Mouse (Mus musculus) midbrain, embryonic 13.5 days (tissue): ENCODE measurements at regions not wholly inside any gene's neighbourhood (a gene's known extent, or its start where the extent isn't known, plus 50 kb on each side); places are given as distances from the start of the nearest gene placed in this dataset.
"Not testable (repeated sequence)": the region's sequence is repeated elsewhere in the genome, so short reads cannot be mapped to it uniquely, and the experiment has no call there.

Experiments
- ATAC-seq: fragments of 200-750 bp; cut with Nextera tagmentation; 2 replicates; pipeline ENCODE4 v1.8.0; 2017; ENCODE audit warnings: mild to moderate bottlenecking, moderate TSS enrichment, moderate library complexity
- H3K27ac ChIP-seq: fragments of 300-500 bp; sonication (generic); 2 replicates; pipeline ENCODE4 v1.5.1; 2015; ENCODE audit warnings: inconsistent platforms, mild to moderate bottlenecking, moderate library complexity
- H3K27me3 ChIP-seq: fragments of 300-500 bp; sonication (generic); 2 replicates; pipeline ENCODE4 v1.6.1; 2015; ENCODE audit warnings: mild to moderate bottlenecking, inconsistent platforms
- H3K36me3 ChIP-seq: fragments of 300-500 bp; sonication (generic); 2 replicates; pipeline ENCODE4 v1.6.1; 2015; ENCODE audit warnings: mild to moderate bottlenecking, inconsistent platforms
- H3K4me1 ChIP-seq: fragments of 300-500 bp; sonication (generic); replicated peaks from 2 replicates; pipeline ENCODE4 v1.6.1; 2015; ENCODE audit warnings: inconsistent platforms
- H3K4me2 ChIP-seq: fragments of 300-500 bp; sonication (generic); replicated peaks from 2 replicates; pipeline ENCODE4 v1.6.1; 2015; ENCODE audit warnings: moderate library complexity, mild to moderate bottlenecking, inconsistent platforms
- H3K4me3 ChIP-seq: fragments of 300-500 bp; sonication (generic); replicated peaks from 2 replicates; pipeline ENCODE4 v1.5.1; 2015; ENCODE audit warnings: mild to moderate bottlenecking, inconsistent platforms
- H3K9ac ChIP-seq: fragments of 300-500 bp; sonication (generic); replicated peaks from 2 replicates; pipeline ENCODE4 v1.6.1; 2015; ENCODE audit warnings: mild to moderate bottlenecking, inconsistent platforms
- H3K9me3 ChIP-seq: fragments of 300-500 bp; sonication (generic); 2 replicates; pipeline ENCODE4 v1.6.1; 2016; ENCODE audit warnings: mild to moderate bottlenecking, inconsistent platforms
- WGBS: fragments of 180-500 bp; shearing (Covaris S2); methylation state at CpG from one replicate; pipeline ENCODE4 v1.1.7; 2015; 5-methylcytosine and 5-hydroxymethylcytosine counted together

DNA sequence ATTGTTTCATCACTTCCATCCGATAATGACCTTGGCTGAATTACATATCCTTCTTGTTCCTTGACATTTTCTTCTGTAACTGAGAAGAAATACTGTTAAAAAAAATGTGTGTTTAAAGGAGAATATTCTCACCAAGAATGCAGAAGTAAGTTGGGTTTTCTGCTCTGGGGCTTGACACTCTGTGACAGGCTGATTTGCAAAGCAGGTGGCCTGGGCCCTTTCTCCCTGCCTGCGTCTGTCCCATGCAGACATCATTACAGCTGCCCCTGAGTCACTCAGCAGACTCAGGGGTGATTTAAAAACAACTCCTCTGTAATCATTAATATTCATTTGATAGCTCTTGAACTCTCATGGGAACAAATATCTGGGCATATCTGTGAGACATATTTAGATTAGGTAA, 229.4 kb upstream of the Synpr start:
- WGBS: 62% methylated on average over 2 of the region's 2 CpGs
- H3K27me3 ChIP-seq: no peaks in the 10 kb centered on the region
- no peak overlapping the region for H3K4me2 ChIP-seq
- no peaks in the 10 kb centered on the region for H3K36me3 ChIP-seq
- H3K9me3 ChIP-seq: no peaks in the 10 kb centered on the region
- H3K27ac ChIP-seq: no peak overlapping the region
- no peaks in the 10 kb centered on the region for H3K4me1 ChIP-seq
- no peak overlapping the region for H3K4me3 ChIP-seq
- no peak overlapping the region for H3K9ac ChIP-seq
- no peak for ATAC-seq

DNA sequence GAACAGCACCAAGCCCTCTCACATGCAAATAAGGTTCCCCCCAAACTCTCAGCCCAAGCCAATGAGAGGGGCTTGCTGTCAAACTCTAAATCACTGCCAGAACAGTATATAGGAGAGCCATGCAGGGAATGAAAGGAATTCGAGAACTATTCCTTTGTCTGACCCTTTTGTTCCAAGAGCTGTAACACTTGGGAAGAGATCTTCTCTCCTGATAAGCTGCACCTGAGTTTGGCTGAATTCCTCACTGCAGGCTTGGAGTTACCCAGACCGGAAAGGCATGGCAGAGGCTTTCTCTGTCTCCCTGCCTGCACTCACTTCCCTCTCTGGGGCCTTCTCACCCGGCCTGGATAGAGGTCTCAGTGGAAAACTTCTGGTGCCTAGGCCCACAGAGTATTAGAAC, 219.7 kb upstream of the Cadps start:
- not testable (repeated sequence) for ATAC-seq, H3K27me3 ChIP-seq, H3K4me2 ChIP-seq, H3K4me1 ChIP-seq, H3K4me3 ChIP-seq, H3K9ac ChIP-seq, H3K9me3 ChIP-seq, H3K36me3 ChIP-seq, H3K27ac ChIP-seq
- WGBS: 53% methylated on average over 3 of the region's 3 CpGs

DNA sequence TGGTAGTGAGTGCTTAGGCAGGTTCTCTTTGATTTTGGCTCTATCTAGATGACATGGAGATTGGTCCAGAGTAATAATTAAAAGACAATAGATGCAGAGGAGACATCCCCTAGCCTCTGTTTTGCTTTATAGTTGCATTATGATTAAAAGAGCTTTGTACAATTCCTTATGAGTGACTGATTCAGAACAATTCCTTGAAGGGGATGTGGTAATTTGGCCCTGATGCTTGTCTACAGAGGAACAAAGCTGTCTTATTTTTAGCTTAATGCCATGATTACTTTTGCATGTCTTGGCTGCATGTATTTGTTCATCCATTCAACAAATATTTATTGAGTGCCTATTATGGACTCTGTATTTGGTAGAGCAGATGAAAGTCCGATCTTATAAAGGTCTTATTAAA, 218.9 kb upstream of the Cadps start:
- H3K4me2 ChIP-seq: no peak overlapping the region
- H3K4me1 ChIP-seq: no peaks in the 10 kb centered on the region
- H3K4me3 ChIP-seq: no peak overlapping the region
- 81% methylated on average over 1 of the region's 1 CpGs for WGBS
- H3K27ac ChIP-seq: no peak overlapping the region
- H3K9me3 ChIP-seq: no peaks in the 10 kb centered on the region
- ATAC-seq: no peak
- no peaks in the 10 kb centered on the region for H3K36me3 ChIP-seq
- no peak overlapping the region for H3K9ac ChIP-seq
- no peaks in the 10 kb centered on the region for H3K27me3 ChIP-seq

DNA sequence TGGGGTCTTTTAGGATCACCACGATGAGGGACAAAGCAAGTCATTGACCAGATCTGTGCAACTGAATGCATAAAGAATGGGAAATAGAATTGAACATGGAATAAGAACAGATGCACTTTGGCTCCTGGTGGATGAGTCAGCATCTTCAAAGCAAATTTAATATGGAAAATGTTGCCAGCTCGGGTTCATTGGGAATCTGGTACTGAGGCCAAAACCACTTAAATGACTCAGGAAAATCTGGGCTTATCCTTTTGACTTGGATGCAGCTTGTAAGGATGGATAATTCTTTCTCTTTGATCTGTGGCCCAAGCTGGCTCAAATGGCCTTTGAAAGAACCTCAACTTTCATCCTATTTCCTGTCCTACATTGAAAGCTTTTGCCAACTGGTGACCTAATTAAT, 217.3 kb upstream of the Cadps start:
- ATAC-seq: no peak
- Histone ChIP-seq H3K9me3 (no peaks in the 10 kb centered on the region), H3K36me3 (no peaks in the 10 kb centered on the region), H3K27me3 (no peaks in the 10 kb centered on the region), H3K4me2 (no peak overlapping the region), H3K9ac (no peak overlapping the region), H3K4me3 (no peak overlapping the region), H3K27ac (no peak overlapping the region), H3K4me1 (no peaks in the 10 kb centered on the region)
- 71% methylated on average over 2 of the region's 2 CpGs for WGBS

DNA sequence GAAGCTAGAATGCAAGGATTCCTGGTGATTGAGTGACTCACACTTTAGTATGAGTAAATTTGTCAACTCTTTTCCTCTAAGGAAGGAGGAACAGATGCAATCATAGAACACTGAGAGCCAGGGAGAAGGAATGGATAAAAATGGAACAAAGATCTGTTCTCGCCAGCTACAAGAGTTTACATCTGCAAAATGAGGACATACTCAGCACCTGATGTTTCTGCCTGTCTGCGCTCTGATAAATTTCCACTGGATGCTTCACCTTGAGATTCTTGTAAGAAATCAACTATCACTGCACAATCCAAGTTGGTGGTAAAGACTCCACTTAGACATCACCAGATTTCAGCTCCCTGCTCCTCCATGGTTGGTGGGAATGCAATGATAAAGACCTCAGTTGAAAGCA, 214.5 kb upstream of the Cadps start:
- H3K27ac ChIP-seq: no peak overlapping the region
- WGBS: 94% methylated on average over 2 of the region's 2 CpGs
- no peak for ATAC-seq

DNA sequence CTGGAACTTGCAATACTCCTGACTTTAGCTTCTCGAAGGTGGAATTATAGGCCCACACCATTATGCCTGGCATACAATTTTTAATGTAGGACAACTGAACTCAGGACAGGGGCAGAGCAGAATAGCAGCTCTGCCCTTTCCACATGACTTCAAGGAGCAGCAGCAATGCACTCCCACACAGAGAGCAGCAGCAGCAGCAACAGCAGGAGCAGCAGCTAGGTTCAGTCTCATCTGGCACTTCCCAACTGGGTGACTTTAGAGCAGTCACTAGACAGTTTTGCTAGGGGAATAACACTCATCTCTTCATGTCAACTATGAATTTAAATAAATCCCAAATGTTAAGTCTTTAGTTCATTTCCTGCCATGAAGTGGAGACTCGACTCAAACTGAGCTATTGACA, 206.9 kb upstream of the Cadps start:
- Histone ChIP-seq H3K27me3 (no peaks in the 10 kb centered on the region), H3K9me3 (no peaks in the 10 kb centered on the region), H3K27ac (no peak overlapping the region), H3K4me2 (no peak overlapping the region), H3K36me3 (no peaks in the 10 kb centered on the region), H3K4me3 (no peak overlapping the region), H3K9ac (no peak overlapping the region), H3K4me1 (no peaks in the 10 kb centered on the region)
- no peak for ATAC-seq
- WGBS: 86% methylated on average over 2 of the region's 2 CpGs

More for the DNA sequence above, 214.5 kb upstream of the Cadps start:
- Histone ChIP-seq H3K4me3 (no peak overlapping the region), H3K9me3 (no peaks in the 10 kb centered on the region), H3K4me1 (no peaks in the 10 kb centered on the region), H3K27me3 (no peaks in the 10 kb centered on the region), H3K36me3 (no peaks in the 10 kb centered on the region), H3K9ac (no peak overlapping the region), H3K4me2 (no peak overlapping the region)

DNA sequence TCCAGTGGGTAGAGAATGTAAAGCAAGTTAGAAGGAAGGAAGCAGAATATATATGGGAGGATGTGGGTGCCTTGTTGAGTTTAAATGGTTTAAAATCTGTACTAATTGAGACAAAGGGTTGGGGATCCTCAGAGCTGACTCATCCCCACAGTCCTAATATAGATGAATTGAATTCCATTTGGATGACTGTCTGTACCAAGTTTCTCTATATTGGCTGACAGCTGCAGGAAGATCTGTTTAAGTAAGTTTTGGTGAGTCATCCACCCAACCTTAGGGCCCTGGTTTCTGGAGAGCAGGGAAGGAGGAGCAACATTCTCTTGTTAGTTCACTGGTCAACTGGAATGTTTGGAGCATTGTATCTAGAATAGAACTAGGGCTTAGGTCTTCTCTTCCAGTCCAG, 199.9 kb upstream of the Cadps start:
- H3K4me3 ChIP-seq: no peak overlapping the region
- H3K36me3 ChIP-seq: no peaks in the 10 kb centered on the region
- no peak overlapping the region for H3K4me2 ChIP-seq
- H3K27me3 ChIP-seq: no peaks in the 10 kb centered on the region
- H3K4me1 ChIP-seq: no peaks in the 10 kb centered on the region
- no peak overlapping the region for H3K27ac ChIP-seq
- H3K9me3 ChIP-seq: no peaks in the 10 kb centered on the region
- no peak for ATAC-seq
- no peak overlapping the region for H3K9ac ChIP-seq

DNA sequence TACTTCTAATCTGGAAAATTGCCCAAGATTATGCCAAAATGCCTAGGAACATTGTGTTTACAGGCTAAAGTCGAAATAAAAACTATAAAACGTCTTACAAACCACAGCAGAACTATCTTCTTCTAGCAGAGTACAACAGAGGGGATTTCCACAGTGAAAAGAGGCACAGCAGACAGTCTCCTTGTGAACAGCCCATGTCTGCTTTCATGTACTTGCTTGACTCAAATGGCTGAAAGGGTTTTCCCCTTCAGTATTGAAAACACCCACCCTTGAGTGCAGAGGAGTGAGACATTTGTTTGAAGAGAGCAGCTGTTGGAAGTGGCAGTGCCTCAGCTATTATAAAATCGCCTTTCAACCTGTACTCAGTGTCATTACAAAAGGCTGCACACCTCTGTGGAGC, 188.2 kb upstream of the Cadps start:
- WGBS: 78% methylated on average over 3 of the region's 3 CpGs
- H3K4me3 ChIP-seq: no peak overlapping the region
- no peak overlapping the region for H3K4me2 ChIP-seq
- no peaks in the 10 kb centered on the region for H3K4me1 ChIP-seq
- no peaks in the 10 kb centered on the region for H3K27me3 ChIP-seq
- H3K9ac ChIP-seq: no peak overlapping the region
- no peaks in the 10 kb centered on the region for H3K36me3 ChIP-seq
- no peak overlapping the region for H3K27ac ChIP-seq
- no peaks in the 10 kb centered on the region for H3K9me3 ChIP-seq
- no peak for ATAC-seq

DNA sequence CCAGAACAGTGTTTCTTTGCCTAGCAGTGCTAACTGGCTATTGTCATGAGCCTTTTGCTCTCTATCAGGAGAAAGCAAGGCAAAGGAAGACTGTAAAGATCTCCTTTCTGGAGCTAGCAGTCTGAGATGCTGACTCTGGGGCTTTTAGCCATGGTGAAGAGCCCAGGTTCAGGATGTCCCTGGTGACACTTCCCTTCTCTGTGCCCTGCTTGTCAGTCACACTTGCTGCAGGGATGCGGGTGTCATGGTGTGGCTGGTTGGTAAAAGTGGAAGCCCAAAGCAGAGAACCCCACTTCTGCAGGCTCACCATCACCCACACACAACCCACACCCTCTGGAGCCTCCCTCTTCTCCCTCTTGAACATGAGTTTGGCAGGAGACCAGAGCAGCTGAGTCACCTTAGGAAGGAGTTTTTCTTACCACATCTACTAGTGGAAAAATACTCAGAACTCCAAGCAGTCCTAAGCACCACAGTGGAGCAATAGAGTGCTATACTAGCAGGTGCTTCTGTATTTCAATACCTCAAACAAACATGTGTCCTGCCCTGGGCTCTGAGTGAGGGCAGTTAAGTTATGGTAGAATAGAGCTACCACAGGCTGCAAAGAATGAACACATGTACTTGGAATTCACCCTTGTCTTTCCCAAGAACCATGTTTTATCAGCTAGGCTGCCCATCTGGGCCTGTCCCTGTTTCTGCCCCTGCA, 178.3 kb upstream of the Cadps start:
- no peak overlapping the region for H3K4me3 ChIP-seq
- no peak overlapping the region for H3K9ac ChIP-seq
- H3K27me3 ChIP-seq: no peaks in the 10 kb centered on the region
- no peaks in the 10 kb centered on the region for H3K4me1 ChIP-seq
- no peak for ATAC-seq
- no peak overlapping the region for H3K27ac ChIP-seq
- WGBS: 83% methylated on average over 1 of the region's 1 CpGs
- H3K36me3 ChIP-seq: no peaks in the 10 kb centered on the region
- no peak overlapping the region for H3K4me2 ChIP-seq
- no peaks in the 10 kb centered on the region for H3K9me3 ChIP-seq

DNA sequence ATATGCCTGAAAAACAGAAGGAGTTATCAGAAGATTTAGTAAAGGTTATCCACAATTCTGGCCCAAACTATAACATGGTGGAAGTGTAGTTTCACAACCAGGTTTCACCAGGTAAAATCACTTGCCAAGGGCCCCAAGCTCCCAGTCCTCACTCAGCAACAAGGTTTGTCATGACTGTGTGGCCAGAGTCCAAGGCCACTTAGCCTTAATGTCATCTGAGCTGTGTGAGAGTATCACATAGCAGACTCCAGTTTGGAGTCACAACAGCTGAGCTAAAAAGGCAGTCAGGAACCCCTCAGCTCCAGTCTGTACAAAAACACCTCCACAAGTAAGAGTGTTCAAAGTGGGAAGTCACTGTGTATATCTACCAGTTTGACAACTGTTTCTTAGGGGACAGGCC, 156.5 kb upstream of the Cadps start:
- Histone ChIP-seq H3K36me3 (no peaks in the 10 kb centered on the region), H3K27me3 (no peaks in the 10 kb centered on the region), H3K9me3 (no peaks in the 10 kb centered on the region), H3K4me2 (no peak overlapping the region), H3K4me1 (no peaks in the 10 kb centered on the region), H3K4me3 (no peak overlapping the region), H3K9ac (no peak overlapping the region), H3K27ac (no peak overlapping the region)
- ATAC-seq: no peak

DNA sequence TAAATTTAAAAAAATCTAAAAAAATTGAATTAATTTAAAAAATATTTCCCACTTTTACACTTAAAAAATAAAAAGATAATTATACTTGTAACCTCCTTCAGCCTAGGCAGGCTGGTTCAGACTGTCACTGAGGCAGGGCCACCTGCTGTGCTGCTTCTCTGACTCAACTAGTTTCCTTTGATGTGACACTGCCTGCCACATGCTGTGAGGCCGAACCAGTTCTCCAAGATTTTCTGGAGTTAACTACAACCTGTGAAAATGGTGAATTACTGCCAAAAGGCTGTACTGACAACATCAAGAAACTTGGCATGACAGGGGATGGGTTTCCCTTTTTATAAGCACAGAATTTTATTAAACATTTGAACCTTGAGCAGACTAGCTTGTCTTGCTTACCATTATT, 143.6 kb upstream of the Cadps start:
- Histone ChIP-seq H3K4me2 (no peak overlapping the region), H3K9me3 (no peaks in the 10 kb centered on the region), H3K27me3 (no peaks in the 10 kb centered on the region), H3K4me3 (no peak overlapping the region), H3K4me1 (no peaks in the 10 kb centered on the region), H3K36me3 (no peaks in the 10 kb centered on the region), H3K27ac (no peak overlapping the region), H3K9ac (no peak overlapping the region)
- 18% methylated on average over 1 of the region's 1 CpGs for WGBS
- no peak for ATAC-seq

DNA sequence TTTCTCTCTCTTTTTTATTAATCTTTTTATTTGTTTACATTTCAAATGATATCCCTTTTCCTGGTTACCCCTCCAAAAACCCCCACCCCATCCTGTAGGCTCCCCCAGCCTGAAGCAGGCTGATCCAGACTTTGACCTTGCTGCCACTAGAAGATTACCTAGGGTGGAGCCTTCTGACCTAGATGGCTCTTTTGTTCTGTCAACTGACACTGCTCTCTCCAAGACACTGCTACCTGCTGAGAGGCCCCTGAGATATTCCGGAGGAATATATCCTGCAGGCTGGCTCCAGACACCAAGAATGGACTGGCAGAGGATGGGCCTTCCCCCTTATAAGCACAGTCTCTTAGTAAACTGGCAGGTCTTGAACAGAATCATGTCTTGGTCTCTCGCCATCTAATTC, 135.0 kb upstream of the Cadps start:
- not testable (repeated sequence) for H3K27me3 ChIP-seq, H3K36me3 ChIP-seq, H3K9ac ChIP-seq, H3K4me2 ChIP-seq, ATAC-seq, H3K4me1 ChIP-seq, H3K9me3 ChIP-seq, H3K4me3 ChIP-seq, H3K27ac ChIP-seq
- WGBS: 70% methylated on average over 2 of the region's 2 CpGs

DNA sequence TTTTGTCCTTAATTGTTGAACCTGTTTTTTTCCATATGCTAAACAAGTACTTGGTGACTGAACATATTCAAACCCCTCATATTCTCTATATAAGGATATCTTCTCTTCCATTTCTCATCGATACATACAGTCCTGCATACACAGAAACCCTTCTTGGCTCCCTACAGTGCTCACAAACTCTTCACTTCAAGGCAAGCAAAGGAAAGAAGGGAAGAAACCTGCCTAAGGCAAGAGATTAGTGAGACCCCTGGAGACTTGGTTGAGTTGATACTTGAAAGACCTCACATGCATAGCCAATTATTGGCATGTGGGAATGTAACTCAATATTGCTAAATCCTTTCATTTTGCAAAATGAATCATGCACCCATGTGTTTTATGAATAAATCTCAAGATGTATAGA, 128.0 kb upstream of the Cadps start:
- Histone ChIP-seq H3K4me3 (no peak overlapping the region), H3K27me3 (no peaks in the 10 kb centered on the region), H3K9ac (no peak overlapping the region), H3K36me3 (no peaks in the 10 kb centered on the region), H3K4me2 (no peak overlapping the region), H3K27ac (no peak overlapping the region), H3K4me1 (no peaks in the 10 kb centered on the region), H3K9me3 (no peaks in the 10 kb centered on the region)
- peak; percentile 58; the same call in 1 of the 2 replicates for ATAC-seq
- 95% methylated on average over 1 of the region's 1 CpGs for WGBS
